Comparison of ENCODE assay signal across 12 mouse cellular contexts in genomic region chr17:88388441-88388951, GRCm38 (mm10). TPM values are rescaled to one million over a fixed set of nuclear protein-coding genes. Genes with fewer than 3 reads are reported as not detected.
DNase-seq lines count a peak whose midpoint lies in the region; ATAC-seq and TF ChIP-seq lines count a peak whose summit lies in the region.
"Had no signal": no experiment of that assay in that cellular context is flagged by ENCODE, and none has a peak within 500 bp of the region (broad histone marks: within the 10 kb centered on the region; RNA-seq: fewer than 3 reads in every experiment).

No protein-coding gene starts in this region.

- no peaks in the 10 kb centered on the region for H3K9me3 ChIP-seq in forebrain, postnatal 0 days (ENCODE audit: low read length)
- no peaks in the 10 kb centered on the region for H3K9me3 ChIP-seq in intestine, embryonic 16.5 days (ENCODE audit: control insufficient read depth, low read length)
- H3K9me3 ChIP-seq: limb, embryonic 10.5 days; lung, embryonic 15.5 days had no signal

- TF ChIP-seq POLR2A in brain, embryonic 14.5 days (IDR thresholded peaks at IDR 0.05; ENCODE audit: borderline replicate concordance, extremely low read depth, insufficient read depth, insufficient read length, poor library complexity, severe bottlenecking), result no peak
- TF ChIP-seq POLR2A in kidney, adult 2 months (IDR thresholded peaks at IDR 0.05; ENCODE audit: low read depth, low read length), result no peak

- DNase-seq in brain, embryonic 14.5 days (ENCODE audit: low read depth), result peak; percentile 80
- peak; percentile 94 for DNase-seq in cerebellum, adult 11-12 months
- DNase-seq in forebrain, postnatal 0 days, result no peak
- DNase-seq in layer of hippocampus, postnatal 25 days (ENCODE audit: extremely low spot score in 1 of 2, low spot score in 1 of 2), result peak; percentile 42 to 53
- DNase-seq in adrenal gland, postnatal 25 days, result no peak
- no peak for DNase-seq in kidney, adult 2 months
- DNase-seq: embryo, embryonic 11 days; gastrocnemius, adult 2 months had no signal

- ATAC-seq in forebrain, postnatal 0 days, result 0 out of 2 replicates have a peak, but pooled peaks have one; percentile 23
- ATAC-seq in intestine, embryonic 16.5 days, result no peak
- no peak for ATAC-seq in megakaryocyte-erythroid progenitor cell, adult 5-6 weeks (replicated peaks; ENCODE audit: low FRiP score, low TSS enrichment, poor library complexity, severe bottlenecking)

- no peak overlapping the region for H3K27ac ChIP-seq in forebrain, postnatal 0 days (ENCODE audit: low read depth, low read length)
- H3K27ac ChIP-seq in kidney, adult 2 months (ENCODE audit: insufficient read depth, low read depth, low read length), result no peak overlapping the region
- no peak overlapping the region for H3K27ac ChIP-seq in intestine, embryonic 16.5 days (ENCODE audit: low read length)
- H3K27ac ChIP-seq: gastrocnemius, adult 2 months; limb, embryonic 10.5 days; lung, embryonic 15.5 days had no signal

- H3K4me3 ChIP-seq in forebrain, postnatal 0 days (ENCODE audit: low read depth, low read length), result no peak overlapping the region
- H3K4me3 ChIP-seq in kidney, adult 2 months (ENCODE audit: insufficient read depth, low read depth, low read length), result no peak overlapping the region
- no peak overlapping the region for H3K4me3 ChIP-seq in intestine, embryonic 16.5 days (ENCODE audit: low read length)
- H3K4me3 ChIP-seq: gastrocnemius, adult 2 months; limb, embryonic 10.5 days; lung, embryonic 15.5 days had no signal

- no peak overlapping the region for H3K9ac ChIP-seq in forebrain, postnatal 0 days
- no peak overlapping the region for H3K9ac ChIP-seq in intestine, embryonic 16.5 days (ENCODE audit: low read depth, low read length)
- H3K9ac ChIP-seq: lung, embryonic 15.5 days had no signal

- H3K36me3 ChIP-seq in forebrain, postnatal 0 days (ENCODE audit: insufficient read depth), result no peaks in the 10 kb centered on the region
- H3K36me3 ChIP-seq in kidney, adult 2 months (ENCODE audit: control insufficient read depth, insufficient read depth, low read length), result no peaks in the 10 kb centered on the region
- H3K36me3 ChIP-seq in intestine, embryonic 16.5 days (ENCODE audit: control insufficient read depth, insufficient read depth, low read length), result no peaks in the 10 kb centered on the region
- H3K36me3 ChIP-seq: limb, embryonic 10.5 days; lung, embryonic 15.5 days had no signal

- no peak for TF ChIP-seq CTCF in brain, embryonic 14.5 days (IDR thresholded peaks at IDR 0.05; ENCODE audit: borderline replicate concordance, extremely low read depth, insufficient read depth, insufficient read length)
- no peak for TF ChIP-seq CTCF in forebrain, postnatal 0 days (IDR thresholded peaks at IDR 0.05; ENCODE audit: low read depth)
- no peak for TF ChIP-seq CTCF in kidney, adult 2 months (conservative IDR thresholded peaks at IDR 0.05; ENCODE audit: insufficient read depth, insufficient read length, low read depth, low read length)

- 48% methylated on average over 15 of the region's 15 CpGs for WGBS in forebrain, postnatal 0 days
- 86% methylated on average over 15 of the region's 15 CpGs for WGBS in kidney, adult 2 months
- 83% methylated on average over 15 of the region's 15 CpGs for WGBS in intestine, embryonic 16.5 days

- no peak overlapping the region for H3K4me2 ChIP-seq in forebrain, postnatal 0 days (ENCODE audit: low read depth)
- no peak overlapping the region for H3K4me2 ChIP-seq in intestine, embryonic 16.5 days (ENCODE audit: low read depth, low read length)
- H3K4me2 ChIP-seq: lung, embryonic 15.5 days had no signal

- H3K27me3 ChIP-seq in forebrain, postnatal 0 days (ENCODE audit: insufficient read depth, low read length), result no peaks in the 10 kb centered on the region
- H3K27me3 ChIP-seq in kidney, adult 2 months (replicated peaks; ENCODE audit: control insufficient read depth, insufficient read depth, low read length), result no peaks in the 10 kb centered on the region
- no peaks in the 10 kb centered on the region for H3K27me3 ChIP-seq in intestine, embryonic 16.5 days (replicated peaks; ENCODE audit: control insufficient read depth, insufficient read depth, low read length)
- H3K27me3 ChIP-seq: lung, embryonic 15.5 days had no signal

- no peaks in the 10 kb centered on the region for H3K4me1 ChIP-seq in forebrain, postnatal 0 days (ENCODE audit: insufficient read depth)
- no peaks in the 10 kb centered on the region for H3K4me1 ChIP-seq in kidney, adult 2 months (ENCODE audit: control insufficient read depth, insufficient read depth, low read length)
- peaks cover 5% of the 10 kb centered on the region; the same call in 1 of the 2 replicates for H3K4me1 ChIP-seq in intestine, embryonic 16.5 days (ENCODE audit: control insufficient read depth, insufficient read depth, low read length)
- H3K4me1 ChIP-seq: limb, embryonic 10.5 days; lung, embryonic 15.5 days had no signal

RNA-seq across cellular contexts. Expression of gene Foxn2, which starts 52.0 kb away (rescaled TPM):
- 4.8 and 6.7 TPM in 2 replicates for polyA plus RNA-seq in brain, embryonic 14.5 days (2012; rRNA removed)
- 11.2 and 11.5 TPM in 2 replicates for total RNA-seq in forebrain, postnatal 0 days (2014; rRNA removed)
- 4.3 and 5.0 TPM in 2 replicates for polyA plus RNA-seq in forebrain, postnatal 0 days (2015; fragmentation: Nextera tagmentation; extraction: Ambion mirVana)
- total RNA-seq in layer of hippocampus, postnatal 25 days (2021), result 10 to 100 TPM; 21.9 to 22.0 TPM
- total RNA-seq in adrenal gland, postnatal 25 days (2021), result 21.6 and 22.7 TPM in 2 replicates
- polyA plus RNA-seq in kidney, adult 2 months (2012; rRNA removed), result 2.7 and 2.9 TPM in 2 replicates
- 14.6 and 15.4 TPM in 2 replicates for polyA plus RNA-seq in intestine, embryonic 16.5 days (2015; fragmentation: Nextera tagmentation; extraction: Ambion mirVana)
- 28.1 and 28.9 TPM in 2 replicates for total RNA-seq in megakaryocyte-erythroid progenitor cell, adult 5-6 weeks (2014; fragmentation: Nextera tagmentation)
- total RNA-seq in megakaryocyte-erythroid progenitor cell, adult 5-6 weeks (2017), result 34.3 and 40.1 TPM in 2 replicates

Comparison
In these comparisons a context has a peak if more than half of its experiments do, and no peak if none do; other contexts are left out.
1. DNase-seq: peak in brain, embryonic 14.5 days (single experiment), cerebellum, adult 11-12 months (single experiment) and layer of hippocampus, postnatal 25 days (2 of 2); none in forebrain, postnatal 0 days (single experiment), adrenal gland, postnatal 25 days (single experiment) and kidney, adult 2 months (single experiment).